Mouse (Mus musculus): ENCODE measurements around the gene Sart1.
"Not testable (repeated sequence)": the region's sequence is repeated elsewhere in the genome, so short reads cannot be mapped to it uniquely, and the experiment has no call there.

The Sart1 gene

DNA sequence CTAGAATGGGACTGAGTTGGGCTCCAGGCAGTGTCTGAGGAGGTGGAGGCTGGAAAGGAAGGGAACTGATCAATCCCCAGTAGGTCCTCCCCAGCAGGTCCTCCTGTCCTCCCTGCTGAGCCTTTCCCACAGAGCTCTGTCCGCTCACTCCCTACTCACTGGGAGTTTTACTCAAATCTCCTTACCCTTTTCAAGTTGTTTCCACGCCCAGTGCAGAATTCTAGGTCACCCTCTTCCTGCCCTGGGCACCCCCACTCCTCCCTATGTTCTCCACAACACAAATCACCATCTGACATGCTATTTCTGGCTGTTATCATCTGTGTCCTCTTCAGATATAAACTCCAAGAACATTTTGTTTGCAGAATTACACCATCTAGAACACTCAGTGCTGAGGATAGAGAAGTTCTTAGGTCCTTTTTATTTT, 26.0 kb upstream of the Sart1 start:
- no peak for DNase-seq (ENCODE audit: low spot score)

DNA sequence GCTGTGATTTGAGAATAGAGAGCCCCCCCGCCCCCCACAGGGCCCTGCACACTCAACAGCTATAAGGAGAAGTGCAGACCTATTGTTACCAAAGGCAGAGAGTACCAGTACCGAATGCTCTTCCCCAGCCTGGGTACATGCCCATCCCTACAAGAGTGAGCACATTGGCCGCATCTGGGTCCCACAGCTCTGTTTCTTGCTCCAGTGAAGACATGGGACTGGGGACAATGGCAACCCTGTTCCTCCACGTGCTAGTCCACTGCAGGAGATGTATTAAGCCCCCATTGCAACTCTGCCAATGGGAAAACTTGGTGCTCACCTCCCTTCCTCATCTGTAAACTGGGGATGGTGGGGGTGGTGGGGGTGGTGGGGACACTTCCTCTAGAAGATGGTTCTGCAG, 25.3 kb upstream of the Sart1 start:
- no peak for DNase-seq (ENCODE audit: low spot score)

DNA sequence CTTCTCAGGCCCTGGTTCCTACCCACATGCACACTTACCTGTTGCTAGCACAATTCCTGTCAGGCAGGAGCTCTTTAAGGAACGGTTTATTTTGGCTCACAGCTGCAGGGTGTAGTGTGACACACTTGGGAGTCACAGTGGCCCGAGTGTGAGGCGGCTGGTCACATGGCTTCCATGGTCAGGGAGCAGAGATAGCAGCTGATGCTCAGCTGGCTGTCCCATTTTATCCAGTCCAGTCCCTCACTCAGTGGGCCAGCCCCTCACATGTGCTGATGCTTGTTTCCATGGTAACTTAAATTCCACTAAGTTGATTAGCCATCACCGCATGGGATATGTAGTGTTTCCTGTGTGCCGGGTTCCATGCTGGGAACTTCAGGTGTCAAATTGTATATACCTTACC, 23.5 kb upstream of the Sart1 start:
- DNase-seq (ENCODE audit: low spot score) = no peak

DNA sequence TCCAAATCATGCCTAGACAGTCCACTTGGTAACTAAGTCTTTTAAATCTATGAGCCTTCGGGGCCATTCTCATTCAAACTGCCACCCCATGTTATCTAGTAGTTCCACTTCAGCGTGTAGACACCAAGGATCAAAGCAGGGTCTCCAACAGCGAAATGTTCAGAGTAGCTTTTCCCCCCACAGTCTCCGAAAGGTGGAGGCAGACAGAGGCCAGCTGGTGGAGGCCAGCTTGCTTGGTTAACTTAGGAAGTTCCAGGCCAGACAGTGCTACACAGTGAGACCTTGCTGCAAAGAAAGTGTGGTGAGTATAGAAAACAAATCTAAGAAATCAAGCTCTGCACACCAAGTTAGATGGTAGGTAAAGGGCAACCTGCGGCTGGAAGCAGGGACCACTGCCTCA, 22.1 kb upstream of the Sart1 start:
- DNase-seq (ENCODE audit: low spot score) = no peak

DNA sequence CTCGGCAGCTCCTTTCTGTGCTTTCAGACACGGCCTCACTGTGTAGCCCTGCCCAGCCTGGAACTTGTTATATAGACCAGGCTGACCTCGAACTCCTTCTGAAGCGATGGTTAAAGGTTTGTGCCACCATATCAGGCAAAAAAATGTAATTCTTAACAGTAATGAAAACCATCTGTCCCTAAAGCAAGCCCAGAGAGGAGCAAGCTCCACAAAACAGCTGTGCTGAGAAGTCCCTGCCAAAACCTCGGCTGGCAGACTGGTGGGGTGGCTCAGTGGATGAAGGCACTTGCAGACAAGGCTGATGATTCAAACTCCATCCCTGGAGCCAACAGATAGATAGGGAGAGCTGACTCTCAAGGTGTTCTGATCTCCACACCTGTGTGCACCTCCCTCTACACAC, 20.6 kb upstream of the Sart1 start:
- no peak for DNase-seq (ENCODE audit: low spot score)

DNA sequence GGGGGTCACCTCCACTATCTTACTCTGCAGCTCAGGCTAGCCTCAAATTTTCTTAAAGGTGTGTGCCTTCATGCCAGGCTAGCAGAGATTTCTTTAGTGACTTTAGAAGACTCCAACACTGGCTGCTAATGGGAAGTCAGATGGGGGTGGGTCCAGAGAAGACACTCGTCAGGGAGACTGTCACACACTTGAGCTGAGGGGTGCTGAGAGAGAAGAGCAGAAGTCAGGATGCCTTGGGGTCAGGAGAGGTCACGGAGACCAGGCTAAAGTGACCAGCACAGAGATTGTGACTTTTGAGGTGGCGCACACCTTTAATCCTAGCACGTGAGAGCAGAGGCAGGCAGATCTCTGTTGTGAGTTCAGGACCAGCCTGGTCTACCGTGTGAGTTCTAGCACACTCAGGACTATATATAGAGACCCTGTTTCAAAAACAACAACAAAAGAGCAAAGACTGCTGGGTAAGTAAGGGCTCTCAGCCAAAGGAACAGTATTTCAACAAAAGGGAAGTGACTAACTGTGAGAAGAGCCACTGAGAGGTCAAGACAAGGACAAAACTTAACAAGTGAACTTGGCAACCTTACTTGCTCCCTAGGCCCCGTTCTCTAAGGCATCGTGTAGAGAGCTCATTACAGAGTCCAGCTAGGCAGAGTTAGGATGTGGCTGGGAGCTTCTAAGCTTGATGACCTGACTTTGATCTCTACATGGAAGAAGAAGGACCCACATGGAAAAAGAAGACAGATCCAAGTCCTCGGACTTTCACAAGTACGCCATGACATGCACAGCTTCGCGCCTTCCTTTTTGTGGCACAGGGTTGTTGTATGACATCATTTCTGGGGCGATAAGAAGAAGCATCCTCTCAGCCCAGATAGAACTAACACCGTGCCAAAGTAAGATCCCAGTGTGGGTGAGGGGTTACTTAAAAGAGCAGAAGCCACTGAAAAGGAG, 19.8 kb upstream of the Sart1 start:
- DNase-seq (ENCODE audit: low spot score) = no peak

DNA sequence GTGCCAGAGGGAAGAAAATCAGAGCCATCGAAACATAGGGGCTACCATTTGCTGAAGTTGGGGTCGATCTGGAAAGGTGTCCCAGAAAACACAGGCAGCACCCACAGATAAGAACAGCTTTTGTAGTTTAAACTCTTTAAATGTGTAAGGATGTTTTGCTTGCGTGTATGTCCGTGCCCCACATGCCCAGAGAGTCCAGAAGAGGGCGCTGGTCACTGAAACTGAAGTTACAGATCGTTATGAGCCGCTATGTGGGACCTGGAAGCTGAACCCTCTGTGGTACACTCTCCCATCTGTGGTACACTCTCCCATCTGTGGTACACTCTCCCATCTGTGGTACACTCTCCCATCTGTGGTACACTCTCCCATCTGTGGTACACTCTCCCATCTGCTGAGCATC, 18.6 kb upstream of the Sart1 start:
- no peak for DNase-seq (ENCODE audit: low spot score)

DNA sequence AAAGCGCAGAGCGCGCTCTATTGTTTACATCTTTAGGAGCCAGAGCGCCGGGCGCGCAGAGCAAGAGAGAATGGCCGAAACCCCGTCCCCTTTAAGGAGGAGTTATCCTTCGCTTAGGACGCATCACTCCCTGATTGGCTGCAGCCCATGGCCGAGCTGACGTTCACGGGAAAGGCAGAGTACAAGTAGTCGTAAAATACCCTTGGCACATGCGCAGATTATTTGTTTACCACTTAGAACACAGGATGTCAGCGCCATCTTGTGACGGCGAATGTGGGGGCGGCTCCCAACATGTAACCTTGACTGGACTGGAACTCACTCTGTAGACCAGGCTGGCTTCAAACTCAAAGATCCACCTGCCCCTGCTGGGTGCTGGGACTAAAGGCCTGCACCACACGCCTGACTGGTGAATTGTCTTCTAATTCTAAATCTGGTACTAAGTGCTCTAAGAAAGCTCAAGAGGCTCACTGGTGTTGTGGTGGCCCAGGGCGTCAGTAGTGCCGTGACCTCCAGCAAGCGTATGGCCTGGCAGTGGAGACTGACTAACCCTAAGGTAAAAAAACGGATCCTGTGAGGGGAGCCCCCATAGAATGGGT, 18.1 kb upstream of the Sart1 start:
- not testable (repeated sequence) for DNase-seq (ENCODE audit: low spot score)

DNA sequence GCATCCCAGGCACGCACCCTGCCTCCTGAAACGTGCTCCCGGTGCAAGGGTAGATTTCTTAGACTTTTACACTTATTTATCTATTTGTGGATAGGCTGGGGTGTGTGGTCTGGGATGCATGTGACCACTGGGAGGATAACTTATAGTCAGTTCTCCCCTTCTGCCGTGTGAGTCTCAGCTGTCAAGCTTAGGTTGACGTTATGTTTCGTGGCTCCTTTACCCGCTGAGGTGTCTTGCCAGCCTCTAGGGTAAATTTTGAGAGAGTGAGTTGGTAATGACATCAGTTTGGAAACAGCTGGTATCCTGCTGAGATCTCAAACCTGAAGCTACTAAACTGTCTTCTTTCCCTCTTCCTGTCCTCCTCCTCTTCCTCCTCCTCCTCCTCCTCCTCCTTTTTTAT, 17.4 kb upstream of the Sart1 start:
- no peak for DNase-seq (ENCODE audit: low spot score)

DNA sequence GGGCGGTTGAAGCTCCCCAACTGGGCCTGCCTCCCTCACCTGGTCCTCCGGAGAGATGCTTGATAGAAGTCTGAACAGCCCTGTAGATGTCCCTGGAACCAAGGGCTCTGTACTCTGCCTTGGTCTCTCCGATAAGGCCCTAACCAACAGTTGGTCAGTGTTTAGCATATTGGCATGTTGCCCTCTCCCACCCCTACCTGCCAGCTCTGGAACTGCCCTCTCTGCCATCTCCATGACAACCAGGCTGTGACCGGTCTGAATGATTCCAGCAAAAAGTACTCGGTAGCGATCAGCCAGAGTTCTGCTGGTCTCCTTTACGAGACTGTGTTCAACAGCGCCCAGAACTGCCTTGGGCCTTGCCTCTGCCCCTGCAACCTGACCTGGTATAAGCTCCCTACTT, 13.8 kb upstream of the Sart1 start, which contains the start of gene Tsga10ip:
Gene Tsga10ip, minus strand, starts transcription at position 234 of the 400 bp plus-strand sequence.
- no peak for DNase-seq (ENCODE audit: low spot score)

DNA sequence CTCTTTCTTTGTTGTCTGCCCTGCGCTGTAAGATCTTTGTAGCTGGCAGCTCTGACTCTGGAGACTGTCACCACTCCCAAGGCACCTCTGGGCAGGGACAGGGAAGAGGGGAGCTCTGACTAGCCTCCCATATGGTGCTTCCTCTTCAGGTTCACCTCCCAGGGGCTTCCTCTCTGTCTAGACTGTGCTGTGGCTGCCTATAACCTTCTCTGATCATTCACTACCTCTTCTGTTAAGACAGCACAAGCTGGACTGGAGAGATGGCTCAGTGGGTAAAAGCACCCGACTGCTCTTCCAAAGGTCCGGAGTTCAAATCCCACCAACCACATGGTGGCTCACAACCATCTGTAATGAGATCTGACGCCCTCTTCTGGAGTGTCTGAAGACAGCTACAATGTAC, 12.6 kb upstream of the Sart1 start:
- not testable (repeated sequence) for DNase-seq (ENCODE audit: low spot score)

DNA sequence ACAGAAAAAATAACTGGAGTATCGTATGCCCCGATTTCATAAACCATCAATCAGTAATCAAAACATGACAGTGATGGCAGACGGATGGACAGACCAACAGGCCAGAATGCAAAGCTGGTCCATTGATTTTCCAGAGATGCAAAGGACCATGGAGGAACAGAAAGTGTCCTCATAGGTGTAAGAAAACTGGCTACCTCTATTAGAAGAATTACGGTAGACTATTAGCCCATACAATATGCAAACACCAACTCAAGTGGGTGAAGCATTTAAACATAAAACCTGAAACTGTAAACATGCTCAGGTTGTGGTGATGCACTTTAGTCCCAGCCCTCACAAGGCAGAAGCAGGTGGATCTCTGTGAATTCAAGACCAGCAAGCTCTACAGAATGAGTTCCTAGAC, 6.9 kb upstream of the Sart1 start:
- peak; percentile 34 for DNase-seq (ENCODE audit: low spot score)

DNA sequence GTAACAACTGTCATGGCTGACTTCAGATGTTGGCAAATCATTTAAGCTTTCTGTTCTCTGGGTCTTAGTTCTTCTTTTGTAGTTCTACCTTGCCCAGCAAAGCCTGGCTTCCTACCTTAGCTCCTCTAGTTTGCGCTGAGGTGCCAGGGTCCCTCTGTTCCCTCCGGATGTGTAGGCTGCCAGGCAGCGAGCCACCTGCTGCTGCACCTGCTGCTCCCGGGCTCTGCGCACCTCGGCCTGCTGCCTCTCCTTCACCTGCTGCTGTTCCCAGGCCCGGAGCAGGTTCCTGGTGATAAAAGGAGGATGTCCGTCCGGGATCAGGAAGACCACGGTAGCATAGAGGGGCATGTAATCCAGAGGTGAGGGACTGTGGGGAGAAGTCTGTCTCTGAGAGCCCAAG, 5.7 kb upstream of the Sart1 start:
- no peak for DNase-seq (ENCODE audit: low spot score)

DNA sequence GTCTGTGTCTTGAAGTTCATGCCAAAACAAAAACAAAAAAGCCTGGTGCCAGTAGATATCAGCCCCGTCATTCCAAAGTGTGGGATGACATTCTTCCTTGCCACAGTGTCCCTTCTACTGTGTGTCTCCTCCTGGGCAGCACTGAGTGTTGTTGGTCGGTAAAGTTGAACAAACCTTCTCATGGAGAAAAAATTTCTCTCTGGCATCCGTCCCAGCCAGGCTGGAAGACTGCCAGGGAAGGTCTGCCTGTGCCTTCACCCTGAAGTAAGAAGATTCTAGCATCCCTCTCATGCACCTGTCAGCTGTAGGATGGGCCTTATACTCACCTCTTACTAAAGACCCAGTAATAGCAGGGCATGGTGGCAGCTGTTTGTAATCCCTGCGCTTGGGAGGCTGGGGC, 4.4 kb upstream of the Sart1 start:
- DNase-seq (ENCODE audit: low spot score) = no peak

DNA sequence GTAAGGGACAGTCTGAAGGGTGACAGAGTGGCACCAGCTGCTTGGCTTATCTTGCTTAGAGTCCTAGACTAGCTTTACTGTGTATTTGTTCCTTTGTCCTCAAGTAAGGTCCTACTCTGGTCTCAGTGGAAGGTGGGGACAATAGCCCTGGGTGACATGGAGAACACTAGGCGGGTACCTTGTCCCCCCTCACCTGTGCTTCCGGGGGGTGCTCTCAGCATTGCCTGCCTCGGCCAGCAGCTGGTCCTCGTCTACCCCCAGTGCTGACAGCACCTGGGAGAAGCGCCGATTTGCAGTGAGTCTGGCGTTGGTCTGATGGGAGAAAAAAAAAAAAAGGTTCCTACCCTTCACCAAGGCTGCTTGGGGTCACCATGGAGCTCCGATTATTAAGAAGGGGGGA, 1.9 kb upstream of the Sart1 start:
- DNase-seq (ENCODE audit: low spot score) = no peak

DNA sequence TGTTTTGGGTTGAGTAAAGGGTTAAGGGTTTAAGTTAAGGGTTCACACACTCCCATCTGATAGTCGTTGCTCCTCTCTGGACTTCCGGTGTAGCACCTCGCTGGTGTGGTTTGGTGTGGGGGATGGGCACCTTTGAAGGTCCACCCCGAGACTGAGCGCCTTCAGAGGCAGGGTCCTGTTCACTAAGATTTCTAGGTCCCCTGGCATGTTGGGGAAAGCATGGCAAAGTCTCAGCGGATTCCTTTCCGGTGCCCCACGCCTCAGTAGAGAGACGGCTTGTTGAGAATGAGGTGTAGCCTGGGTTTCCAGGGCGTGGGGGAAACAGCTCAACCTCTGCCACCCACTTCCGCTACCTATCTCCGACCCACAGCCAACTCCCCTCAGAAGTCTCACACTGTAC, 1.1 kb upstream of the Sart1 start:
- no peak for DNase-seq (ENCODE audit: low spot score)

DNA sequence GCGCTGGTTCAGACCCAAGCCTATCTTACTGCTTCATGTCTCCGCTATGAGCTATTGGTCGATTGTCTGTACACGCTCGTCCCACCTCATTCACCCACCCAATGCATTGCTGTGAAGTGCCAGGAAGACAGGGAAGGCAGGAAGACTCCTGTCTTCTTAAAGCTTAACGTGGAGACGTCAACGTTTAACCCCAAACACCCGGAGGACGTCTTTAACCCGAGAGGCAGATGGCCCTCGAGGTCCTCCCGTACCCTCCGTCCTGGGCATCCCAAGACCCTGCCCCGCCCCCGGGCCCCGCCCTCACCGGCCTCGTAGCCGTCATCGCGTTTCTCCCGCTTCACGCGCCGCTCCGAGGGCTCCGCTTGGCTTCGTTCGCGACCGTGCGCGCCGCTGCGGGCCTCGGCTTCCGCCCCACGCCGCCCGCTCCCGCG, 477 bp downstream of the Sart1 start:
- peak; percentile 33 for DNase-seq (ENCODE audit: low spot score)

DNA sequence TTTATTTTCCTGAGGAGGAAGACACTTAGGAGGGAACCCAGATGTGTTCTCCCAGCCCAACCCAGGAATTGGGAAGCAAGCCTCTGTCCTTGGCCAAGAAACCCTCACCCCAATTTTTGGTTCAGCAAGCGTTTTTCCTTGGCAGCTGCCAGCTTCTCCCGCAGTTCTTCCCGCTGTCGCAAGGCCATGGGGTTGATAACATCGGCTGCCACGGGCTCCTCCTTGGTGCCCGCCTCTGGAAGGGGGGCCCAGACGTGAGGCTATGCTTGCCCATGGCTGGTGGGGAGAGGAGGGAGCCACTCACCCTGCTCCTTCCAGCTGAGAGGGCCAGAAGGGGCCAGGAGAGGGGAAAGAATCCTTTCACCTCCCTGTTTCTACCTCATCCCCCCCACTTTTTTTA, 3.8 kb downstream of the Sart1 start:
- no peak for DNase-seq (ENCODE audit: low spot score)

DNA sequence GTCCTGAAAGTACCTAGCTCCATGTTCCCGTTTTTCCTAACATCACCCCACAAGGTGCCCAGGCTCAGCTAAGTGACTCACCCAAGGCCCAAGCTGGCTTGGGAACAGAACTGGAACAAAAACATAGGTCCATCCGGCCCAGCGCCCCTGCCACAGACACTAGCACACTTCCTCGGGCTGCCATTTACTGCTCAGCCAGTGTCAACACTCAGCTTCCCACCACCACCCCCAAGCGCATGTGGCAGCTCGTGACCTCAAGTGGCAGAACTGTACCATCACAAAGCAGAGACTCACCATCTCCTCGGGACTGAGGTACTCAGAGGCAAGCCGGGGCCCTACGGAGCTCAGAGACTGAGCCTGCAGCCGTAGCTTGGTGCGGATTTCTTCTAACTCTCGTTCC, 5.2 kb downstream of the Sart1 start:
- DNase-seq (ENCODE audit: low spot score) = no peak

DNA sequence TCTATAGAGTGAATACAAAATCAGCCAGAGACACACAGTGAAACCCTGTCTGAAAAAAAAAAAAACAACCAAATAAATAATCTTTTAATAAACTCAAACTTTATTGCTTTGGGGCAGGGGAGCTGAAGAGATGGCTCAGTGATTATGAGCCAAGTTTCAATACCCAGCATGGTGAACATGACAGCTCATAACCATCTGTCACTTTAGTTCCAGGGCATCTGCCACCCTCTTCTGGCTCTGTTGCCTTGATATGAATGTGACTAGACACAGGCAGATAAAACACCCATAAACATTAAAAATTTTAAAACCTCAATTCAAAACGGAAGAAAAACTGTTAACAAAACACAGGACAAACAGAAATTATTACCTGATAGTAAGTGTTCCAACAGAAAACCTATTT, 11.1 kb downstream of the Sart1 start:
- no peak for DNase-seq (ENCODE audit: low spot score)

DNA sequence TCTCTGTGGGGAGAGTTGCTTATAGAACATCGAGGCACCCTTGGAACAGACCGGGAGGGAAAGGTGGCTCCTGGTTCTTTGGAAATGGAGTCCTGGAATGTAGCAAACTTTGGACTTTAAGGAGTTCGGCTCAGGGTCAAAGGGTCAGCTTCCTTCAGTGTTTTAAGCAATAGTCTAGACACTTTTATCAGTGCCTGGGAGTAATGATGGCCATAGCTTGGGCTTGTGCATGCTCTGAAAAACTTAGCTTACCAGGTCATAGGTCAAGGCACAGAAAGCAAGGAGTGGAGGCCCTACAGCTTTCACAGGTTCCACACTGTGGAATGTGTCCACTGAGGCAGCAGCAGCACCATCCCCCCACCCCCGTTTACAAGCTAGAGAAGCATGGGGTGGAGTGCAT, 13.8 kb downstream of the Sart1 start:
- DNase-seq (ENCODE audit: low spot score) = no peak

DNA sequence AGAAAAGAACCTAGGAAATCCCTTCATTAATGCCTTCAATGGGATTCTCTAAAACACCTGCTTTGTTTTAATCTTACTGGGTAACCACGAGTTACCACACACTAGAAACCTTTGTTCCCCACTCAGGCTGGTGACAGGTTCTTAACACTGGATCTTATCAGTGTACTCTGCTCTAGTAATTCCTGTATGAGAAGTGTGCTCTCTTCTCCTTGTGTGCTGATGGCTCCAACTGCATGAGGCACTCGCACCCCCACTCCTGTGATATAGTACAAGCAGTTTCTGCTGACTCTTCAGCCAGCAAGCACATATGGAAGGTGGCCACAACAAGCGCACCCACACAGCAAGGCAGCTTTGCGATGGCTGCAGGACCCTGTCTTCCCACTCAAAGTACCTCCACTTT, 14.3 kb downstream of the Sart1 start:
- no peak for DNase-seq (ENCODE audit: low spot score)

DNA sequence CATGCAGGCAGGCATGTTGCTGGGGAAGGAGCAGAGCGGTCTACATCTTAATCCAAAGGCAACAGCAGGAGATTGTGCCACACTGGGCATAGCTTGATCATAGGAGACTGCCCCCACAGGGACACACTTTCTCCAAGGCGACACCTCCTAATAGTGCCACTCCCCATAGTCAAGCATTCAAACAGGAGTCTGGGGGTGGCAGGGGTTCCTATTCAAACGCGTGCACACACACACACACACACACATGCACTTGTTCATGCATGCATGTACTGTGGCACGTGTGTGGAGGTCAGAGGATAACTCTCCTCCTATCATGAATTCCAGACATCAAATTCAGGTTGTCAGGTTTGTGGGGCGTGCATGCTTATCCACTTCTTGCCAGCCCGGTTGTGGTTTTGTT, 15.8 kb downstream of the Sart1 start:
- no peak for DNase-seq (ENCODE audit: low spot score)

DNA sequence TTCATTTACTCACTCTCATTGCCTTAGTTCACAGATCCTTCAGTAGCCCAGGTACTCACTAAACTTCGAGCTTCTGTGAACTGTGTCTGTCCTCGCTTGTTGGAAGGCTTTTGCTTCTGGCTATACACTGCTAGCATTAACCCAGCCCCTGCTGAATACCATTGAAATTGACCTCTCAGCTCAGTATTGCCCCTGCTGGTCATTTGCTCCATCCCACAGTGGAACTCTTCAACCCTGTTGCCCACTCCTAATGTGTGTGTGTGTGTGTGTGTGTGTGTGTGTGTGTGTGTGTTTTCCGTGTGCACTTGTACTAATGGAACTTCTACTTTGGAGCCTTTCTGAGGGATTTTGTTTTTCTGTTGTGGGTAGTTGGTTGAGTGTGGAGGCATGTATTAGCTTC, 17.6 kb downstream of the Sart1 start:
- DNase-seq (ENCODE audit: low spot score) = peak; percentile 41

Data from retina, embryonic 14.5 days (tissue).